Comparison of ENCODE assay signal across 13 mouse cellular contexts in the genomic region with DNA sequence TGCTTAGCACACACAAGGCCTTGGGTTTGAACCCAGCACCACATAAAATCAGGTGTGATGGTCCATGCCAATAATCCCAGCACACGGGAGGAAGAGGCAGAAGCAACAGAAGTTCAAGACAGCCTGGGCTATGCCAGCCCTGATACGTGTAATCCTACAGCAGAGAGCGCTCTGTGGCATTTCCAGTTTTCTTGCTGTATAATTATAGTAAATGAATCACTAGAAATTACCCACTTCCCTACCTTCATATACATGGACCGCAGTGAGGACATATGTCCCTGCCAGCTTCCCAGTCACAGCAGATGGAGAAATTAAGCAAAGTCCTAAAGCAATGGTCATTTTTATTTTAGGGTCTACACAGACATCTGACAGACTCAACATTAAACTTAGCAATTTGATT.
"Had no signal": no experiment of that assay in that cellular context is flagged by ENCODE, and none has a peak within 500 bp of the region (broad histone marks: within the 10 kb centered on the region; RNA-seq: fewer than 3 reads in every experiment).

No protein-coding gene starts in this region.

- DNase-seq: lung, adult 18-20 months; lung, embryonic 14.5 days; lung, postnatal 10 days; lung, postnatal 4 days; midbrain, embryonic 14.5 days; retina, postnatal 1 day; right cerebral cortex, adult 18-20 months; right cerebral cortex, postnatal 25 days; right cerebral cortex, postnatal 4 days; spleen, adult 18-20 months; thymus, adult 2 months; thymus, postnatal 25 days; thymus, postnatal 4 days had no signal
